ENCODE assay signal across 8 mouse cellular contexts in the genomic region with DNA sequence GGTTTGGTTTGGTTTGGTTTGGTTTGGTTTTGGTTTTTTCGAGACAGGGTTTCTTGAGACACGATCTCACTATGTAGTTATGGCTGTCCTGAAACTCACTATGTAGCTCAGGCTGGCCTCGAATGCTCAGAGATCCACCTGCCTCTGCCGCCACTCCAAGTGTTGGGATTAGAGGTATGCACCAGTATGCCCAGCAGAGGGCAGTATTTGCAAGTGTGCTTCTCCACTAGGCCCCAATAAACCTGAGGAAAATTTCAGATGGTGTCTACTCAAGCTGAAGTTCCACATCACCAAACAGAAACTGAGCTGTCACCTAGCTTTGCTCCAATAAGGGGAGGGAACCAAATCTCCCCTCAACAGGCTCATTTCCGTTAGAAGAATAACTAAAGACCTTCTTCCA. TPM values are rescaled to one million over a fixed set of nuclear protein-coding genes. Genes with fewer than 3 reads are reported as not detected.
DNase-seq lines count a peak whose midpoint lies in the region; ATAC-seq and TF ChIP-seq lines count a peak whose summit lies in the region.
"Had no signal": no experiment of that assay in that cellular context is flagged by ENCODE, and none has a peak within 500 bp of the region (broad histone marks: within the 10 kb centered on the region; RNA-seq: fewer than 3 reads in every experiment).

No protein-coding gene starts in this region.

- H3K27ac ChIP-seq in kidney, postnatal 0 days = no peak overlapping the region
- no peak overlapping the region for H3K27ac ChIP-seq in neural tube, embryonic 15.5 days (replicated peaks)
- H3K27ac ChIP-seq: heart, embryonic 13.5 days had no signal

- no peaks in the 10 kb centered on the region for H3K36me3 ChIP-seq in kidney, postnatal 0 days (ENCODE audit: insufficient read depth, low read length)
- H3K36me3 ChIP-seq in G1E (replicated peaks) = no peaks in the 10 kb centered on the region
- H3K36me3 ChIP-seq in neural tube, embryonic 15.5 days = no peaks in the 10 kb centered on the region
- H3K36me3 ChIP-seq: heart, embryonic 13.5 days had no signal

- H3K4me2 ChIP-seq in kidney, postnatal 0 days (ENCODE audit: low read length) = no peak overlapping the region
- no peak overlapping the region for H3K4me2 ChIP-seq in neural tube, embryonic 15.5 days
- H3K4me2 ChIP-seq: heart, embryonic 13.5 days had no signal

- H3K4me3 ChIP-seq in kidney, postnatal 0 days (replicated peaks; ENCODE audit: low read depth, low read length) = no peak overlapping the region
- H3K4me3 ChIP-seq in G1E (ENCODE audit: low read depth, low read length) = no peak overlapping the region
- H3K4me3 ChIP-seq in neural tube, embryonic 15.5 days (replicated peaks) = no peak overlapping the region
- H3K4me3 ChIP-seq: heart, embryonic 13.5 days had no signal

- peak; percentile 33 for DNase-seq in kidney, postnatal 0 days (ENCODE audit: low spot score)
- DNase-seq in kidney, adult 11 months = no peak
- peak; percentile 61 for DNase-seq in G1E (ENCODE audit: low spot score)
- DNase-seq in c-Kit-positive CD71-negative TER-119-negative erythroid progenitor cells, embryonic 14.5 days (ENCODE audit: low read depth) = peak; percentile 34
- DNase-seq in frontal cortex, postnatal 10 days (ENCODE audit: low spot score in 2 of 2) = no peak

- ATAC-seq in kidney, postnatal 0 days (replicated peaks; ENCODE audit: low FRiP score, low read depth) = no peak
- peak; percentile 47; the same call in 1 of the 2 replicates for ATAC-seq in G1E (ENCODE audit: extremely low read depth, insufficient number of reproducible peaks, low FRiP score, poor library complexity, severe bottlenecking)
- 0 out of 2 replicates have a peak, but pooled peaks have one; percentile 74 for ATAC-seq in monocyte, adult 5-6 weeks (replicated peaks; ENCODE audit: insufficient number of reproducible peaks, low FRiP score, low TSS enrichment, poor library complexity, severe bottlenecking)
- ATAC-seq in neural tube, embryonic 15.5 days (ENCODE audit: low FRiP score) = no peak

- H3K27me3 ChIP-seq in kidney, postnatal 0 days (ENCODE audit: insufficient read depth, low read length) = no peaks in the 10 kb centered on the region
- H3K27me3 ChIP-seq in G1E (ENCODE audit: insufficient read depth, low read length) = peaks cover 12% of the 10 kb centered on the region
- H3K27me3 ChIP-seq in neural tube, embryonic 15.5 days (replicated peaks) = 0 out of 2 replicates have a peak, but pooled peaks cover 1% of the 10 kb centered on the region
- H3K27me3 ChIP-seq: heart, embryonic 13.5 days had no signal

- no peaks in the 10 kb centered on the region for H3K4me1 ChIP-seq in kidney, postnatal 0 days (replicated peaks; ENCODE audit: insufficient read depth, low read length)
- H3K4me1 ChIP-seq in G1E (ENCODE audit: insufficient read depth, low read depth, low read length) = peaks cover 34% of the 10 kb centered on the region
- H3K4me1 ChIP-seq in neural tube, embryonic 15.5 days = 0 out of 2 replicates have a peak, but pooled peaks cover 2% of the 10 kb centered on the region
- H3K4me1 ChIP-seq: heart, embryonic 13.5 days had no signal

- 83% methylated on average over 5 of the region's 5 CpGs for WGBS in kidney, postnatal 0 days
- WGBS in neural tube, embryonic 15.5 days = 94% methylated on average over 5 of the region's 5 CpGs

- H3K9ac ChIP-seq in kidney, postnatal 0 days (ENCODE audit: low read depth, low read length) = no peak overlapping the region
- H3K9ac ChIP-seq in neural tube, embryonic 15.5 days (replicated peaks) = no peak overlapping the region
- H3K9ac ChIP-seq: heart, embryonic 13.5 days had no signal

- TF ChIP-seq CTCF in kidney, postnatal 0 days (IDR thresholded peaks at IDR 0.05; ENCODE audit: low read depth) = peak; percentile 57
- peak; percentile 74 for TF ChIP-seq CTCF in G1E (IDR thresholded peaks at IDR 0.05; ENCODE audit: low read depth, low read length)

- no peaks in the 10 kb centered on the region for H3K9me3 ChIP-seq in kidney, postnatal 0 days (replicated peaks; ENCODE audit: low read length)
- no peaks in the 10 kb centered on the region for H3K9me3 ChIP-seq in G1E (replicated peaks)
- no peaks in the 10 kb centered on the region for H3K9me3 ChIP-seq in neural tube, embryonic 15.5 days (replicated peaks)
- H3K9me3 ChIP-seq: heart, embryonic 13.5 days had no signal

RNA-seq across cellular contexts. Expression of a gene that starts 31.8 kb away (rescaled TPM):
- 2,047 and 2,435 TPM in 2 replicates for polyA plus RNA-seq in kidney, postnatal 0 days (2015; fragmentation: Nextera tagmentation; extraction: Ambion mirVana)
- total RNA-seq in G1E (2014; fragmentation: Nextera tagmentation) (861 and 936 TPM in 2 replicates), G1E (2017) (3,601 and 5,070 TPM in 2 replicates)
- polyA plus RNA-seq in G1E (2012) = 542 and 2,773 TPM in 2 replicates
- 1,859 to 3,089 TPM (median 2,901 TPM) in 3 replicates for total RNA-seq in monocyte, adult 5-6 weeks (2017)
- 1,119 and 1,180 TPM in 2 replicates for polyA plus RNA-seq in neural tube, embryonic 15.5 days (2015; fragmentation: Nextera tagmentation; extraction: Ambion mirVana)

RNA-seq across cellular contexts. Expression of a gene that starts 41.4 kb away (rescaled TPM):
- 10.7 and 11.5 TPM in 2 replicates for polyA plus RNA-seq in kidney, postnatal 0 days (2015; fragmentation: Nextera tagmentation; extraction: Ambion mirVana)
- 36.2 and 44.2 TPM in 2 replicates for total RNA-seq in G1E (2014; fragmentation: Nextera tagmentation)
- total RNA-seq in G1E (2017) = 17.8 and 19.4 TPM in 2 replicates
- polyA plus RNA-seq in G1E (2012) = 45.0 and 56.6 TPM in 2 replicates
- not detected in 3 replicates for total RNA-seq in monocyte, adult 5-6 weeks (2017)
- 4.1 and 7.0 TPM in 2 replicates for polyA plus RNA-seq in neural tube, embryonic 15.5 days (2015; fragmentation: Nextera tagmentation; extraction: Ambion mirVana)

RNA-seq across cellular contexts. Expression of a gene that starts 56.7 kb away (rescaled TPM):
- polyA plus RNA-seq in kidney, postnatal 0 days (2015; fragmentation: Nextera tagmentation; extraction: Ambion mirVana) = 734 and 768 TPM in 2 replicates
- total RNA-seq in G1E (2014; fragmentation: Nextera tagmentation) (229 and 258 TPM in 2 replicates), G1E (2017) (1,699 and 1,905 TPM in 2 replicates)
- 83.2 and 113 TPM in 2 replicates for polyA plus RNA-seq in G1E (2012)
- total RNA-seq in monocyte, adult 5-6 weeks (2017) = 578 to 776 TPM (median 649 TPM) in 3 replicates
- 405 and 435 TPM in 2 replicates for polyA plus RNA-seq in neural tube, embryonic 15.5 days (2015; fragmentation: Nextera tagmentation; extraction: Ambion mirVana)

RNA-seq across cellular contexts. Expression of a gene that starts 56.8 kb away (rescaled TPM):
- polyA plus RNA-seq in kidney, postnatal 0 days (2015; fragmentation: Nextera tagmentation; extraction: Ambion mirVana) = 70.0 and 81.5 TPM in 2 replicates
- total RNA-seq in G1E (2014; fragmentation: Nextera tagmentation) (107 and 112 TPM in 2 replicates), G1E (2017) (118 and 119 TPM in 2 replicates)
- polyA plus RNA-seq in G1E (2012) = 50.7 and 61.0 TPM in 2 replicates
- total RNA-seq in monocyte, adult 5-6 weeks (2017) = 70.5 to 79.5 TPM (median 70.6 TPM) in 3 replicates
- 40.7 and 42.8 TPM in 2 replicates for polyA plus RNA-seq in neural tube, embryonic 15.5 days (2015; fragmentation: Nextera tagmentation; extraction: Ambion mirVana)

Comparison
In these comparisons a context has a peak if more than half of its experiments do, and no peak if none do; other contexts are left out.
1. DNase-seq: peak in kidney, postnatal 0 days (single experiment), G1E (single experiment) and c-Kit-positive CD71-negative TER-119-negative erythroid progenitor cells, embryonic 14.5 days (single experiment); none in kidney, adult 11 months (single experiment) and frontal cortex, postnatal 10 days (0 of 2).
2. ATAC-seq: peak in G1E (single experiment) and monocyte, adult 5-6 weeks (single experiment); none in kidney, postnatal 0 days (single experiment) and neural tube, embryonic 15.5 days (single experiment).